In the genomic region with DNA sequence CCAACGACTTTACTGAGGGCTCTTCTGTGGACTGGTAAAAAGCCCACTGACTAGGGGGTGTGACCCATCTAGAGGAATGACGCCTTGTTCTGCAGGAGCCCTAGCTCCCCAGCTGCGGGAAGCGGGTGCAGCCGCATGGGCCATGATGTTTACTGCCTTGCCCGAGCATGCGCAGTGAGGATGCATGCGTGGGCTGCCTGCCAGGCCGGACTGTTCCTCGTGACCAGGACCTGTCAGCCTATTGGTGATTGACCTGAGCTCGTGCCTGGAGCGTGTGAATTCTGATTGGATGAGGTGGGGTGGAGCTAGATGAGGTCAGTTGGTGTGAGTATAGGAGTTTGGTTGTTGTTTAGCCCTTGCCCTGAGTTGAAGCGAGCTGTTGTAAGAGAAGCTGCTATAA, we compare ENCODE assay signal across 36 mouse cellular contexts. TPM values are rescaled to one million over a fixed set of nuclear protein-coding genes. Genes with fewer than 3 reads are reported as not detected.
DNase-seq lines count a peak whose midpoint lies in the region; ATAC-seq and TF ChIP-seq lines count a peak whose summit lies in the region.
"Had no signal": no experiment of that assay in that cellular context is flagged by ENCODE, and none has a peak within 500 bp of the region (broad histone marks: within the 10 kb centered on the region; RNA-seq: fewer than 3 reads in every experiment).

No protein-coding gene starts in this region.

- no peaks in the 10 kb centered on the region for H3K9me3 ChIP-seq in hindbrain, embryonic 13.5 days
- H3K9me3 ChIP-seq in hindbrain, embryonic 14.5 days (ENCODE audit: control insufficient read depth, low read length) = no peaks in the 10 kb centered on the region
- H3K9me3 ChIP-seq in liver, embryonic 11.5 days (ENCODE audit: control insufficient read depth, low read length) = no peaks in the 10 kb centered on the region
- no peaks in the 10 kb centered on the region for H3K9me3 ChIP-seq in neural tube, embryonic 15.5 days (replicated peaks)
- H3K9me3 ChIP-seq: embryonic facial prominence, embryonic 10.5 days; embryonic facial prominence, embryonic 15.5 days; forebrain, embryonic 12.5 days; heart, embryonic 13.5 days; hindbrain, embryonic 10.5 days; midbrain, embryonic 15.5 days; neural tube, embryonic 13.5 days had no signal

- peaks cover 14% of the 10 kb centered on the region for H3K4me1 ChIP-seq in hindbrain, embryonic 13.5 days (replicated peaks)
- 0 out of 2 replicates have a peak, but pooled peaks cover 4% of the 10 kb centered on the region for H3K4me1 ChIP-seq in hindbrain, embryonic 14.5 days (replicated peaks; ENCODE audit: control insufficient read depth, insufficient read depth, low read length)
- H3K4me1 ChIP-seq in liver, adult 2 months (ENCODE audit: control insufficient read depth, insufficient read depth, low read length) = no peaks in the 10 kb centered on the region
- H3K4me1 ChIP-seq in liver, embryonic 11.5 days (replicated peaks; ENCODE audit: control insufficient read depth, insufficient read depth, low read length) = no peaks in the 10 kb centered on the region
- H3K4me1 ChIP-seq in neural tube, embryonic 15.5 days = peaks cover 10% of the 10 kb centered on the region
- H3K4me1 ChIP-seq: embryonic facial prominence, embryonic 15.5 days; heart, embryonic 13.5 days had no signal

- DNase-seq in hindbrain, embryonic 14.5 days (ENCODE audit: low spot score) = no peak
- peak; percentile 14 for DNase-seq in liver, adult 2 months (ENCODE audit: extremely low read depth, low read depth, low spot score)
- no peak for DNase-seq in liver, embryonic 11.5 days (ENCODE audit: low spot score)
- DNase-seq in ES-CJ7 (ENCODE audit: low read depth, low spot score) = peak; percentile 96
- no peak for DNase-seq in kidney, postnatal 36 days
- DNase-seq: adrenal gland, adult 8-10 months; cerebellum, adult 2 months; forebrain, postnatal 0 days; gastrocnemius, postnatal 10 days; heart, postnatal 10 days; kidney, adult 2 months; lung, embryonic 14.5 days; lung, postnatal 14 days; retina, postnatal 1 day; spleen, adult 18-20 months; thymus, postnatal 14 days had no signal

- H3K79me2 ChIP-seq in liver, adult 2 months (ENCODE audit: control insufficient read depth, insufficient read depth, low read length) = no peaks in the 10 kb centered on the region

- no peak for TF ChIP-seq POLR2A in liver, adult 2 months (IDR thresholded peaks at IDR 0.05; ENCODE audit: extremely low read depth, insufficient read depth, low read length)

- peak; percentile 33; the same call in 1 of the 2 replicates for ATAC-seq in hindbrain, embryonic 13.5 days (ENCODE audit: low FRiP score)
- no peak for ATAC-seq in hindbrain, embryonic 14.5 days (ENCODE audit: low FRiP score)
- ATAC-seq in liver, embryonic 11.5 days (replicated peaks; ENCODE audit: low FRiP score) = no peak; the same call in 1 of the 2 replicates
- ATAC-seq in neural tube, embryonic 15.5 days (ENCODE audit: low FRiP score) = 0 out of 2 replicates have a peak, but pooled peaks have one; percentile 14
- ATAC-seq: forebrain, postnatal 0 days; midbrain, embryonic 15.5 days had no signal

- TF ChIP-seq CTCF in liver, adult 2 months (IDR thresholded peaks at IDR 0.05; ENCODE audit: low read depth, low read length) = no peak

- H3K4me2 ChIP-seq in hindbrain, embryonic 13.5 days = no peak overlapping the region
- no peak overlapping the region for H3K4me2 ChIP-seq in hindbrain, embryonic 14.5 days (replicated peaks)
- no peak overlapping the region for H3K4me2 ChIP-seq in liver, embryonic 11.5 days
- H3K4me2 ChIP-seq in neural tube, embryonic 15.5 days = no peak overlapping the region
- H3K4me2 ChIP-seq: embryonic facial prominence, embryonic 15.5 days; forebrain, embryonic 12.5 days; heart, embryonic 13.5 days; lung, embryonic 14.5 days; midbrain, embryonic 15.5 days; neural tube, embryonic 13.5 days had no signal

- WGBS in hindbrain, embryonic 13.5 days = 83% methylated on average over 13 of the region's 13 CpGs
- 83% methylated on average over 13 of the region's 13 CpGs for WGBS in hindbrain, embryonic 14.5 days
- 88% methylated on average over 13 of the region's 13 CpGs for WGBS in liver, adult 2 months
- 84% methylated on average over 13 of the region's 13 CpGs for WGBS in liver, embryonic 11.5 days
- WGBS in neural tube, embryonic 15.5 days = 85% methylated on average over 13 of the region's 13 CpGs

- H3K9ac ChIP-seq in hindbrain, embryonic 13.5 days = no peak overlapping the region
- no peak overlapping the region for H3K9ac ChIP-seq in hindbrain, embryonic 14.5 days
- H3K9ac ChIP-seq in liver, adult 2 months (ENCODE audit: low read depth, low read length) = no peak overlapping the region
- H3K9ac ChIP-seq in liver, embryonic 11.5 days (ENCODE audit: low read depth, low read length) = no peak overlapping the region
- H3K9ac ChIP-seq in neural tube, embryonic 15.5 days (replicated peaks) = no peak overlapping the region
- H3K9ac ChIP-seq: embryonic facial prominence, embryonic 15.5 days; forebrain, embryonic 12.5 days; forebrain, postnatal 0 days; heart, embryonic 13.5 days; liver, embryonic 14.5 days; lung, embryonic 14.5 days; midbrain, embryonic 15.5 days; neural tube, embryonic 13.5 days had no signal

- no peak overlapping the region for H3K27ac ChIP-seq in hindbrain, embryonic 13.5 days
- H3K27ac ChIP-seq in hindbrain, embryonic 14.5 days = no peak overlapping the region
- no peak overlapping the region for H3K27ac ChIP-seq in liver, adult 2 months (replicated peaks; ENCODE audit: insufficient read depth, low read depth, low read length)
- H3K27ac ChIP-seq in liver, embryonic 11.5 days (ENCODE audit: low read depth, low read length) = no peak overlapping the region
- H3K27ac ChIP-seq in neural tube, embryonic 15.5 days (replicated peaks) = no peak overlapping the region
- H3K27ac ChIP-seq: embryonic facial prominence, embryonic 10.5 days; embryonic facial prominence, embryonic 15.5 days; forebrain, embryonic 12.5 days; heart, embryonic 13.5 days; hindbrain, embryonic 10.5 days; kidney, postnatal 0 days; liver, embryonic 14.5 days; midbrain, embryonic 15.5 days; neural tube, embryonic 13.5 days had no signal

- no peaks in the 10 kb centered on the region for H3K36me3 ChIP-seq in hindbrain, embryonic 13.5 days
- H3K36me3 ChIP-seq in hindbrain, embryonic 14.5 days (replicated peaks; ENCODE audit: control insufficient read depth, insufficient read depth) = no peaks in the 10 kb centered on the region
- peaks cover 20% of the 10 kb centered on the region for H3K36me3 ChIP-seq in liver, adult 2 months (ENCODE audit: control insufficient read depth, insufficient read depth, low read length)
- no peaks in the 10 kb centered on the region; the same call in 1 of the 2 replicates for H3K36me3 ChIP-seq in liver, embryonic 11.5 days (ENCODE audit: control insufficient read depth, insufficient read depth, low read length)
- no peaks in the 10 kb centered on the region for H3K36me3 ChIP-seq in neural tube, embryonic 15.5 days
- H3K36me3 ChIP-seq: forebrain, embryonic 12.5 days; midbrain, embryonic 15.5 days; neural tube, embryonic 13.5 days had no signal

- no peaks in the 10 kb centered on the region for H3K27me3 ChIP-seq in hindbrain, embryonic 13.5 days
- no peaks in the 10 kb centered on the region for H3K27me3 ChIP-seq in hindbrain, embryonic 14.5 days (ENCODE audit: control insufficient read depth, insufficient read depth, low read length)
- no peaks in the 10 kb centered on the region for H3K27me3 ChIP-seq in liver, adult 2 months (ENCODE audit: control insufficient read depth, insufficient read depth, low read length)
- H3K27me3 ChIP-seq in liver, embryonic 11.5 days (replicated peaks; ENCODE audit: control insufficient read depth, insufficient read depth, low read length) = no peaks in the 10 kb centered on the region
- no peaks in the 10 kb centered on the region for H3K27me3 ChIP-seq in neural tube, embryonic 15.5 days (replicated peaks)
- H3K27me3 ChIP-seq: CH12.LX; embryonic facial prominence, embryonic 15.5 days; forebrain, embryonic 12.5 days; heart, embryonic 13.5 days; midbrain, embryonic 15.5 days; neural tube, embryonic 13.5 days had no signal

- H3K4me3 ChIP-seq in hindbrain, embryonic 13.5 days = no peak overlapping the region
- H3K4me3 ChIP-seq in hindbrain, embryonic 14.5 days (replicated peaks; ENCODE audit: low read length) = no peak overlapping the region
- H3K4me3 ChIP-seq in liver, adult 2 months (ENCODE audit: insufficient read depth, low read depth, low read length) = no peak overlapping the region
- no peak overlapping the region for H3K4me3 ChIP-seq in liver, embryonic 11.5 days (ENCODE audit: low read depth, low read length)
- H3K4me3 ChIP-seq in neural tube, embryonic 15.5 days (replicated peaks) = no peak overlapping the region
- H3K4me3 ChIP-seq: embryonic facial prominence, embryonic 10.5 days; embryonic facial prominence, embryonic 15.5 days; forebrain, embryonic 12.5 days; heart, embryonic 13.5 days; hindbrain, embryonic 10.5 days; midbrain, embryonic 15.5 days; neural tube, embryonic 13.5 days had no signal

RNA-seq across cellular contexts. Expression of gene Cldn12, which starts 10.3 kb away (rescaled TPM):
- 18.9 and 20.6 TPM in 2 replicates for polyA plus RNA-seq in hindbrain, embryonic 13.5 days (2015; fragmentation: Nextera tagmentation; extraction: Ambion mirVana)
- 17.8 and 18.1 TPM in 2 replicates for polyA plus RNA-seq in hindbrain, embryonic 14.5 days (2014; fragmentation: Nextera tagmentation; extraction: Ambion mirVana)
- 66.4 and 76.7 TPM in 2 replicates for total RNA-seq in liver, adult 2 months (2014; rRNA removed)
- 56.0 and 60.0 TPM in 2 replicates for polyA plus RNA-seq in liver, adult 2 months (2012; rRNA removed)
- 14.1 and 16.9 TPM in 2 replicates for polyA plus RNA-seq in liver, embryonic 11.5 days (2014; fragmentation: Nextera tagmentation; extraction: Ambion mirVana)
- polyA plus RNA-seq in neural tube, embryonic 15.5 days (2015; fragmentation: Nextera tagmentation; extraction: Ambion mirVana) = 15.8 and 16.6 TPM in 2 replicates

RNA-seq across cellular contexts. Expression of gene 1700015F17Rik, which starts 25.5 kb away (rescaled TPM):
- not detected in 2 replicates for polyA plus RNA-seq in hindbrain, embryonic 13.5 days (2015; fragmentation: Nextera tagmentation; extraction: Ambion mirVana)
- polyA plus RNA-seq in hindbrain, embryonic 14.5 days (2014; fragmentation: Nextera tagmentation; extraction: Ambion mirVana) = not detected in 2 replicates
- not detected in 2 replicates for total RNA-seq in liver, adult 2 months (2014; rRNA removed)
- polyA plus RNA-seq in liver, adult 2 months (2012; rRNA removed) = not detected in 2 replicates
- not detected in 2 replicates for polyA plus RNA-seq in liver, embryonic 11.5 days (2014; fragmentation: Nextera tagmentation; extraction: Ambion mirVana)
- not detected in 2 replicates for polyA plus RNA-seq in neural tube, embryonic 15.5 days (2015; fragmentation: Nextera tagmentation; extraction: Ambion mirVana)
- total RNA-seq: adrenal gland, postnatal 4 days; CH12.LX; forebrain, postnatal 0 days; gastrocnemius, postnatal 10 days; heart, adult 8-10 months; heart, postnatal 10 days; layer of hippocampus, adult 18-20 months; layer of hippocampus, postnatal 10 days had no signal
- polyA plus RNA-seq: C2C12; embryonic facial prominence, embryonic 10.5 days; embryonic facial prominence, embryonic 15.5 days; forebrain, embryonic 12.5 days; heart, embryonic 13.5 days; intestine, embryonic 14.5 days; kidney, adult 2 months; kidney, postnatal 0 days; limb, embryonic 14.5 days; liver, embryonic 14.5 days; lung, embryonic 14.5 days; midbrain, embryonic 15.5 days; neural tube, embryonic 13.5 days; stomach, embryonic 16.5 days had no signal

RNA-seq across cellular contexts. Expression of gene Gtpbp10, which starts 54.9 kb away (rescaled TPM):
- 20.6 and 26.1 TPM in 2 replicates for polyA plus RNA-seq in hindbrain, embryonic 13.5 days (2015; fragmentation: Nextera tagmentation; extraction: Ambion mirVana)
- 21.7 and 22.0 TPM in 2 replicates for polyA plus RNA-seq in hindbrain, embryonic 14.5 days (2014; fragmentation: Nextera tagmentation; extraction: Ambion mirVana)
- total RNA-seq in liver, adult 2 months (2014; rRNA removed) = 17.5 and 20.1 TPM in 2 replicates
- polyA plus RNA-seq in liver, adult 2 months (2012; rRNA removed) = 2.2 and 2.6 TPM in 2 replicates
- 24.0 and 25.8 TPM in 2 replicates for polyA plus RNA-seq in liver, embryonic 11.5 days (2014; fragmentation: Nextera tagmentation; extraction: Ambion mirVana)
- 12.8 and 17.9 TPM in 2 replicates for polyA plus RNA-seq in neural tube, embryonic 15.5 days (2015; fragmentation: Nextera tagmentation; extraction: Ambion mirVana)
- total RNA-seq: CH12.LX had no signal

Comparison
In these comparisons a context has a peak if more than half of its experiments do, and no peak if none do; other contexts are left out.
1. ATAC-seq: peak in hindbrain, embryonic 13.5 days (single experiment) and neural tube, embryonic 15.5 days (single experiment); none in hindbrain, embryonic 14.5 days (single experiment) and liver, embryonic 11.5 days (single experiment).
2. DNase-seq: peak in liver, adult 2 months (single experiment) and ES-CJ7 (single experiment); none in hindbrain, embryonic 14.5 days (single experiment), liver, embryonic 11.5 days (single experiment) and kidney, postnatal 36 days (0 of 2).